Mouse (Mus musculus) cerebellum, adult 9-10 months (tissue): ENCODE data around the gene Hs3st2.

Experiments
- DNase-seq: peaks from one replicate; pipeline ENCODE4 v3.0.0; 2022

The Hs3st2 gene

GRCm38 (mm10) chr7:121460626-121461025, 69.0 kb downstream of the Hs3st2 start:
- DNase-seq, result no peak

GRCm38 (mm10) chr7:121464441-121464840, 72.8 kb downstream of the Hs3st2 start:
- no peak for DNase-seq

GRCm38 (mm10) chr7:121465111-121465510, 73.5 kb downstream of the Hs3st2 start:
- no peak for DNase-seq

GRCm38 (mm10) chr7:121466331-121466730, 74.7 kb downstream of the Hs3st2 start:
- DNase-seq, result peak; percentile 10

GRCm38 (mm10) chr7:121469435-121469834, 77.8 kb downstream of the Hs3st2 start:
- DNase-seq, result no peak

- DNase-seq, result no peak
Measured at GRCm38 (mm10) chr7:121478302-121478701, 86.6 kb downstream of the Hs3st2 start.

GRCm38 (mm10) chr7:121480106-121480505, 88.4 kb downstream of the Hs3st2 start:
- no peak for DNase-seq

GRCm38 (mm10) chr7:121484590-121484989, 92.9 kb downstream of the Hs3st2 start:
- no peak for DNase-seq

GRCm38 (mm10) chr7:121485266-121485665, 93.6 kb downstream of the Hs3st2 start:
- peak; percentile 21 for DNase-seq

GRCm38 (mm10) chr7:121487291-121487690, 95.6 kb downstream of the Hs3st2 start:
- no peak for DNase-seq

GRCm38 (mm10) chr7:121489401-121489800, 97.7 kb downstream of the Hs3st2 start:
- DNase-seq, result no peak

GRCm38 (mm10) chr7:121491455-121492005, 99.9 kb downstream of the Hs3st2 start:
- DNase-seq, result no peak

GRCm38 (mm10) chr7:121500516-121500915, 108.9 kb downstream of the Hs3st2 start:
- DNase-seq, result no peak

GRCm38 (mm10) chr7:121501666-121502065, 110.0 kb downstream of the Hs3st2 start:
- no peak for DNase-seq

- no peak for DNase-seq
Measured at GRCm38 (mm10) chr7:121516727-121517126, 125.1 kb downstream of the Hs3st2 start.

- no peak for DNase-seq
Measured at GRCm38 (mm10) chr7:121517165-121517591, 125.5 kb downstream of the Hs3st2 start.

- no peak for DNase-seq
Measured at GRCm38 (mm10) chr7:121522125-121522524, 130.5 kb downstream of the Hs3st2 start.

GRCm38 (mm10) chr7:121529023-121529422, 137.4 kb downstream of the Hs3st2 start:
- no peak for DNase-seq

- no peak for DNase-seq
Measured at GRCm38 (mm10) chr7:121533639-121534038, 142.0 kb downstream of the Hs3st2 start.

GRCm38 (mm10) chr7:121534386-121534785, 142.7 kb downstream of the Hs3st2 start:
- peak; percentile 12 for DNase-seq

- DNase-seq, result no peak
Measured at GRCm38 (mm10) chr7:121535987-121536386, 144.3 kb downstream of the Hs3st2 start.

GRCm38 (mm10) chr7:121539405-121540275, 148.0 kb downstream of the Hs3st2 start:
- DNase-seq, result peak; percentile 18

GRCm38 (mm10) chr7:121542458-121542857, 150.8 kb downstream of the Hs3st2 start:
- DNase-seq, result no peak

- DNase-seq, result no peak
Measured at GRCm38 (mm10) chr7:121549329-121550022, 157.8 kb downstream of the Hs3st2 start.
